Mouse (Mus musculus) layer of hippocampus, adult 18-20 months (tissue): ENCODE results near the gene Aqp2. TPM values are rescaled to one million over a fixed set of nuclear protein-coding genes. Genes with fewer than 3 reads are reported as not detected.

Experiments
- DNase-seq, 2 experiments: peaks; one replicate each; pipeline ENCODE4 v3.0.0; 2022; ENCODE audit warnings: low spot score in 2 of 2
- total RNA-seq, 2 experiments: library from RNA; stranded (reverse); gene quantifications; 2 replicates each; pipeline ENCODE4 v1.2.3; 2021

Gene Aqp2
- total RNA-seq, 2 experiments from 2014 or later = not detected

DNA sequence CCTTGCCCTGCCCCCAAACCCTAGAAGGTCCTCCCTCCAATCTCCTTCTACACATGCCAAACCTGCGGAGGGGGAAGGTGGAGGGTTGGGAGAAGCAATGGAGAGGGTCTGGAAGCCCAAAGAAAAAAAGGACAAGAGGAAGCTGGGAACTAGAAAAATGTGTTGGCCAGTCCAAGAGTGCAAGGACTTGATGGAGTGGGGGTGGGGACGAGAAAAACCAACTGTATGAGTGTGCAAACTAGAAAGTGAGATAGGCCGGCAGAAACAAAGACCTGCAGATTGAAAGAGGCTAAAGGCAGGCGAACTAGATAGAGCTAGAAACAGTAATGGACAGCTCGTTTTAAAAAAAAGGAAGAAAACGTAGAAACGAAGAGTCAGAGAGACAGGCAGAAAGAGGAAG is 10.8 kb downstream of the Aqp2 start:
- DNase-seq = no peak

GRCm38 (mm10) chr15:99590429-99591084 is 11.7 kb downstream of the Aqp2 start, which contains the start of gene Aqp5:
Aqp5 (plus strand) TSS chr15:99590782.
- no peak for DNase-seq

DNA sequence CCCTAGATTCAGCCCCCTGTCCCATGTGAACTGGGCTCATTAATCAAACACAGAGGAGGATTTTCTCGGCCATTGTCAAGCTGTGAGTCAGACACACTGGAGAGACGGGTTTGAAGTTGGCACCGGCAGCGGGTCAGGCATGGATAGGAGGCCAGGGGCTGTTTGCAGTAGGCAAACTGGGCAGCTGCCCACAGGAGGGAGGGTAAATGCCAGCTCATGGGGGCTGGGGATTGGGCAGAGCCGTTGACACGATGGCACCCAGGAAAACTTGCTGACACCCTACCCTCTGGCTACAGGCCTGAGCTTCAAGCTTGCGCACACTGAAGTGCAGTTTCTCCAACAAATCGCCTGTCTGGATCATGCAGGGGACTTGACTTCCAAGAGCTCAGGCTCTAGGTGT is 13.3 kb downstream of the Aqp2 start:
- DNase-seq = no peak

DNA sequence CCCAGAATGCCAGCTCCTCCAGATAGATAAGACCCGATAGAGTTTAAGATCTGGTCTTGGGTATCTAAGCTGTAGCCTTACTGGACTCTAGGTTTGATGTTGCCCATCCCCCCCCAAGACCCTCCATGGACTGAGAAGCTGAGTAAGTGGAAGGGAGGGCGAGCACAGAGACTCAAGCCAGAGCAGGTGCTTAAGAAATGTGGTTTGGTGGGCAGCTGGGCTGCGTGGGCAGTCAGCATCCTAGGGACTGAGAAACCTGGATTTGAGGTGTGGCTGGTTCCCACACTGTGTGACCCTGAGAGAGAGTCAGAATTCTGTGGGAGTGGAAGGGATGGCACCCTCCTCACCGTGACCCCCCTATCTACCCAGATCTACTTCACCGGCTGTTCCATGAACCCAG is 14.0 kb downstream of the Aqp2 start:
- no peak for DNase-seq

GRCm38 (mm10) chr15:99594951-99595350 is 16.1 kb downstream of the Aqp2 start:
- no peak for DNase-seq

DNA sequence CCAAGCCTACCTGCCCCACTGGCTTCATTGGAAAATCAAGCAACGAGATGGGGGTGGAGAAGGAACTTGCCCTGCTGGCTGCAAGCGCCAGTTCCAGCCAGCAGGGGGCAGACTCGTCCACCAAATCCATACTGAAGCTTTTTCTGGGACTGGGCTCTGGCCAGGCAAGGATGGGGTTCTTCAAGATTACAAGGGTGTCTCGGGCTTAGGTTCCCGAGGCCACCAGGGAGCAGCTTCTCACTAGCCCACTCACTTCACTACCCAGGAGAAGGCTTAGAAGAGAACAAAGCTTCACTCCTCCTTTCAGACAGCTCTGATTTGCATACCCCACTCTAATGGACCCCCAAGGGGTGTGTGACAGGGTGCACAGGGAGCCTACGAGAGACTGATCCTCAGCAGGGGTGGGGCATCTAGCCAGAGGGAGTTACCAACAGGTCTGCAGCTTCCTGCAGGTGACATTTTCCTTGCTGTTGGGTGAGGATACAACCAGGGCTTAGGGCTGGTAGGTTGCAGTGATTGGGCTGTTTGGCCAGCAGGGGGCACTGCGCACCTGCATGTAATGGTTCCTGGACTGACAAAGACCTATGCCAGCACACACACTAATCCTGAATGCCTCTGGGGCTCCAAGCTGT is 17.3 kb downstream of the Aqp2 start:
- DNase-seq = peak; percentile 81 to 93

DNA sequence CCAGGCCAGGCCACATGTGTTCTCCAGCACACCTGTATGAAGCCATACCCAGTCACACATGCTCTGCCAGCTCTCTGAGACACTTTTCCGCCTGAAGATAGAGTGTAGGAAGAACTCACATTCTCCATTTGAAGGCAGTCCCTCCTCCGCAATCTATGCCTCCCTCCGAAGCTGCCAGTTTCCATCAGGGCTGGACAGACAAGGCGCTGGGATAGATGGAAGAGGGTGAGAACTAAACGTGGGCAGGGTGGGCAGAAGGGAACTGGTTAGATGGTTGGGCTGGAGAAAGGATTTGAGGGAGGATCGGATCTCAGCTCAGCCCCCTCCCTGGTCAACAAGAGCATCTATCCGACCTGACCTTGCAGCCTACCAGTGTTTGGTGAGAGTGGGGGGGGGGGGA is 18.0 kb downstream of the Aqp2 start:
- DNase-seq = no peak

GRCm38 (mm10) chr15:99597596-99597995 is 18.7 kb downstream of the Aqp2 start:
- DNase-seq = no peak

DNA sequence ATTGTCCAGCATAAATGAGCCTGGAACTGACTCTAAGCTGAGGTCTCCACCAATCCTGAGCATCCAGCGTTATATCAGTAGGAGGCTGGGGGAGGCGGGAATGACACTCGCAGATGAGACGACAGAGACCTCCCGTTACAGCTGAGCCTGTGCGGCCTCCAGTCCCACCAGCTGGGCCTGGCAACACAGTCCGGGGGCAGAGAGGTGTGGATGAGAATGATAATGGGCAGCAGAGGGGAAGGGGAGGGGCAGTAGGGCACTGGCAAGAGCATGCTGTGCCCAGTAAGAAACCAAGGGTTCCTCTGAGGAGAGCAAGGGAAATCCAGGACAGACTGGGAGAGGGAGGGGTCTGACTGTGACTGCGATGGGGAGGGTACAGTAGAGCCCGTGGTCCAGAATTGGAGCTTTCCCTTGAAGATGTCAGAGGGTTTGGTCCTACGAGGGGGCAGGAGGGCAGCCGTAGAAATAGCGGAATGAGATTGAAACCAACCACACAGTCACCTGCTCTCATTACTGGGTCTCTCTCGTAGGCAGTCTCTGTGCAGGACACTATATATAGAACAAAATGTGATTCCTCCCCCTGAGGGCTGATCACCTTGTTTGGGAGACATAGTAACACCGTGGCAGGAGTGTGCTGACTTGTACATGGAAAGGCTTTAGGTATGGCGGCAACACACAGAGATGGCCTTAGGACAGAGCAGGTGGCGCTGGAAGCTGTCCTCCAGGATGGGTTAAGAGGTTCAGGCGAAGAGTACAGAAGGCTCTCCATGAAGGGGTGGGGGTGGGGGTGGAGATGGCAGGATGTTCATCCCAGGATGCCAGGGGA is 20.6 kb downstream of the Aqp2 start:
- no peak for DNase-seq

DNA sequence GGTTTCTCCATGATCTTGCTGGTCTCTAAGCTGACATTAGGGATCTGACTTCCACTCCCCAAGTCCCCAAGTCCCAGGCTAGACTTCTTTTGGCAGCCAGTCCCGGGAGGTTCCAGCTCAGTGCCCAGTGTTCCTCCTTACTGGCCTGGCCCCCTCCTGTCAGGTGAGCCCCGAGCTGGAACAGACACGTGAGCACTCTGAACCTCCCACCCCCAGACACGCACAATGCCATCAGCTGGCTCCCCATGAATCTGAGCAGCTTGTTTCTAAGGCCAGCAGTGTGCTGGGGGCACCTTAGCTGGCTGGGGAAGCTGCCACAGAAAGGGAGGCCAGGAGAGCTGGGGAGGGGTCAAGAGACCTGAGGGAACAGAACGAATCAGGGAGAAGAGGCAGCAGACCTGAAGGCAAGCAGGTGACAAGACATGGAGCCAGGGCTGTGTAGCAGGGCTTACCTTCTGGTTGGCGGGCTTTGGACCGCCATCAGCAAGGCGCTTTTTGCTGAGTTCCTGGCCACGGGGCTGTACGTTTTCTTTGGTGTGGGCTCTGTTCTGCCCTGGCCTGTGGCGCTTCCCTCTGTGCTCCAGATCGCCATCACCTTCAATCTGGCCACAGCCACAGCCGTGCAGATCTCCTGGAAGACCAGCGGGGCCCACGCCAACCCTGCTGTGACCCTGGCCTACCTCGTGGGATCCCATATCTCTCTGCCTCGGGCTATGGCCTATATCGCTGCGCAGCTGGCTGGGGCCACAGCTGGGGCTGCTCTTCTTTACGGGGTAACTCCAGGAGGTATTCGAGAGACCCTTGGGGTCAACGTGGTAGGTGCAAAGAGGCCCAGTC is 22.3 kb downstream of the Aqp2 start, which contains the start of gene Aqp6:
Aqp6 (plus strand) TSS at position 415 of the 837 bp plus-strand sequence.
- DNase-seq = no peak

GRCm38 (mm10) chr15:99601823-99602120 is 22.9 kb downstream of the Aqp2 start:
- DNase-seq = no peak

- DNase-seq = no peak
Measured at GRCm38 (mm10) chr15:99602206-99602820, 23.5 kb downstream of the Aqp2 start.

GRCm38 (mm10) chr15:99603216-99603615 is 24.4 kb downstream of the Aqp2 start:
- no peak for DNase-seq

DNA sequence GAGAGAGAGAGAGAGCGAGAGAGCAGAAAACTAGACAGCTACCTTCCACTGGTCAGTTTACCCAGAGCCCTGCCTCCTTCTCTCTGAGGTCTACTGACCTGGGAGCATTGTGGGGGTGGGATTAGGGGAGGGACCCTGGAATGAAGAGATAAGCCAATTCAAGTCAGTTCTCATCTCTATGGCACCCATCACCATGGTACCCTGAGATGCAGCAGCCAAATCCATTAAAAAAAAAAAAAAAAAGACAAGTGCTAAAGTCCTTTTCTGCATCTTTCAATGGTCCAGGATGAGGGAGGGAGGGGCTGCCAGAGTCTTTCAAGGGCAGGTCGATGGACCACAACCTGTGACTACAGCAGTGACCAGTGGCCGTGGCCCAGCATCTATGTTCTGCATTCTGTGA is 26.7 kb downstream of the Aqp2 start:
- no peak for DNase-seq

GRCm38 (mm10) chr15:99606515-99606914 is 27.7 kb downstream of the Aqp2 start:
- DNase-seq = peak in 1 of 2 experiments; percentile 61

GRCm38 (mm10) chr15:99607388-99608113 is 28.7 kb downstream of the Aqp2 start:
- DNase-seq = peak; percentile 37 to 64

GRCm38 (mm10) chr15:99608382-99609125 is 29.7 kb downstream of the Aqp2 start:
- no peak for DNase-seq

DNA sequence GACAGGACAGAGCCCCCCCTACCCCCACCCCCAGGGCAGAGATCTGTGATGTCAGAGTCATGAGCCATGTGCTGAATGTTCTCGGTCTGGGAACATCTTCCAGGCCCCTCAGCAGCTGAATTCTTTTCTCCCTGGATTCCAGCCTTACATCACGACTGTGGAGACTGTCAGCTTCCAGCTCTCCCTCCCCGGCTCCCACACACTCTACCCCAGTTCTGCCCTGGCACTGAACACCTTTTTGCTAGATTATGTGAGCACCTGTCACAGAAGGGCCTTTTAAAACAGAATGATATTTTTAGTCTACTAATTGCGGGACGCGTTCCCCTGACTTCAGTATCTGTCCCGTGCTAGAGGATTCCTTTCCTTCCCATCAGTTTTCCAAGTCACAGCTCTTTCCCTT is 32.7 kb downstream of the Aqp2 start:
- DNase-seq = no peak

GRCm38 (mm10) chr15:99614273-99614672 is 35.4 kb downstream of the Aqp2 start:
- DNase-seq = no peak

- DNase-seq = no peak
Measured at GRCm38 (mm10) chr15:99614753-99615152, 35.9 kb downstream of the Aqp2 start.
